20 mouse cellular contexts compared by ENCODE assay signal in the genomic region with DNA sequence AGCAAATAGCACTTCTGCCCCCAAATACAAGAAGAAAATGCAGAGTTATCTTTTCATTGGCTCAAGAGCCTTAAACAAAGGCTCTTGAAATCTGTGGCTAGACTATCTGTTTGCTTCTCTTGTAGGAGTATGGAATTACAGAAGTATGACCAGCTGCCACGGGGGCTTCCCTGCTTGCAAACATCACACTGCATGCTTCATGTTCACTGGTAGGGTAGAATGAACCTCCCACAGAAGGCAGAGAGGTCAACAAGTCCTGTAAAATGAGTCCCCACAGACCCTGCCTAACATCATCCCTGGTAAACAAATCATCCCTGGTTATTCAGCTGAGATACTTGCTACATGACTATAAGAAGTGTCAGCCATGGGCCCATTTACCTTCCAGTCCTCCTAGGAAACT.
DNase-seq lines count a peak whose midpoint lies in the region; ATAC-seq and TF ChIP-seq lines count a peak whose summit lies in the region.
"Had no signal": no experiment of that assay in that cellular context is flagged by ENCODE, and none has a peak within 500 bp of the region (broad histone marks: within the 10 kb centered on the region; RNA-seq: fewer than 3 reads in every experiment).

No protein-coding gene starts in this region.

- TF ChIP-seq CTCF in kidney, postnatal 0 days (IDR thresholded peaks at IDR 0.05; ENCODE audit: low read depth), result no peak
- TF ChIP-seq CTCF in lung, adult 2 months (IDR thresholded peaks at IDR 0.05; ENCODE audit: insufficient read depth, low read length), result no peak

- no peaks in the 10 kb centered on the region for H3K9me3 ChIP-seq in kidney, postnatal 0 days (replicated peaks; ENCODE audit: low read length)
- H3K9me3 ChIP-seq in embryonic facial prominence, embryonic 10.5 days, result peaks cover 4% of the 10 kb centered on the region; the same call in 1 of the 2 replicates
- H3K9me3 ChIP-seq: embryonic facial prominence, embryonic 12.5 days; forebrain, embryonic 15.5 days had no signal

- no peak overlapping the region for H3K27ac ChIP-seq in kidney, postnatal 0 days
- no peak overlapping the region for H3K27ac ChIP-seq in embryonic facial prominence, embryonic 10.5 days (replicated peaks)
- H3K27ac ChIP-seq: embryonic facial prominence, embryonic 12.5 days; forebrain, embryonic 13.5 days; forebrain, embryonic 15.5 days had no signal

- no peak overlapping the region for H3K9ac ChIP-seq in kidney, postnatal 0 days (ENCODE audit: low read depth, low read length)
- H3K9ac ChIP-seq: embryonic facial prominence, embryonic 12.5 days; forebrain, embryonic 13.5 days; forebrain, embryonic 15.5 days; forebrain, postnatal 0 days had no signal

- peak; percentile 61 for DNase-seq in heart, adult 11 months
- no peak for DNase-seq in heart, adult 8-10 months (ENCODE audit: low spot score)
- peak; percentile 62 for DNase-seq in kidney, postnatal 0 days (ENCODE audit: low spot score)
- DNase-seq in kidney, adult 9 months, result no peak
- peak; percentile 14 for DNase-seq in embryonic facial prominence, embryonic 10.5 days (ENCODE audit: low spot score)
- DNase-seq in lung, adult 2 months, result no peak
- DNase-seq: adrenal gland, adult 2 months; adrenal gland, postnatal 10 days; adrenal gland, postnatal 25 days; cerebellum, adult 11 months; cerebellum, adult 18-20 months; cerebellum, adult 8-10 months; cerebellum, adult 9-11 months; cerebellum, postnatal 14 days; cerebellum, postnatal 36 days; embryo, embryonic 11 days; forebrain, postnatal 0 days had no signal

- H3K36me3 ChIP-seq in kidney, postnatal 0 days (ENCODE audit: insufficient read depth, low read length), result no peaks in the 10 kb centered on the region
- H3K36me3 ChIP-seq in embryonic facial prominence, embryonic 10.5 days (replicated peaks), result no peaks in the 10 kb centered on the region
- H3K36me3 ChIP-seq: embryonic facial prominence, embryonic 12.5 days; forebrain, embryonic 15.5 days had no signal

- H3K4me1 ChIP-seq in kidney, postnatal 0 days (replicated peaks; ENCODE audit: insufficient read depth, low read length), result 0 out of 2 replicates have a peak, but pooled peaks cover 4% of the 10 kb centered on the region
- H3K4me1 ChIP-seq in embryonic facial prominence, embryonic 10.5 days, result 0 out of 2 replicates have a peak, but pooled peaks cover 5% of the 10 kb centered on the region
- no peaks in the 10 kb centered on the region for H3K4me1 ChIP-seq in lung, adult 2 months (ENCODE audit: control insufficient read depth, insufficient read depth, low read length)
- H3K4me1 ChIP-seq: forebrain, embryonic 13.5 days; forebrain, embryonic 15.5 days had no signal

- TF ChIP-seq POLR2A in lung, adult 2 months (IDR thresholded peaks at IDR 0.05; ENCODE audit: borderline replicate concordance, extremely low read depth, low read depth, low read length), result no peak

- H3K4me3 ChIP-seq in kidney, postnatal 0 days (replicated peaks; ENCODE audit: low read depth, low read length), result no peak overlapping the region
- H3K4me3 ChIP-seq in embryonic facial prominence, embryonic 10.5 days, result no peak overlapping the region
- H3K4me3 ChIP-seq in lung, adult 2 months (replicated peaks; ENCODE audit: extremely low read depth, low read depth, low read length), result no peak overlapping the region
- H3K4me3 ChIP-seq: embryonic facial prominence, embryonic 12.5 days; forebrain, embryonic 13.5 days; forebrain, embryonic 15.5 days had no signal

- no peaks in the 10 kb centered on the region for H3K27me3 ChIP-seq in kidney, postnatal 0 days (ENCODE audit: insufficient read depth, low read length)
- no peaks in the 10 kb centered on the region for H3K27me3 ChIP-seq in embryonic facial prominence, embryonic 10.5 days (replicated peaks; ENCODE audit: low read depth, poor library complexity, severe bottlenecking)
- H3K27me3 ChIP-seq: embryonic facial prominence, embryonic 12.5 days; forebrain, embryonic 13.5 days; forebrain, embryonic 15.5 days had no signal

- ATAC-seq in kidney, postnatal 0 days (replicated peaks; ENCODE audit: low FRiP score, low read depth), result no peak
- ATAC-seq: forebrain, embryonic 13.5 days; forebrain, embryonic 15.5 days; forebrain, postnatal 0 days had no signal

- WGBS in kidney, postnatal 0 days, result 39% methylated on average over 1 of the region's 1 CpGs
- WGBS in embryonic facial prominence, embryonic 10.5 days, result 60% methylated on average over 1 of the region's 1 CpGs
- WGBS in lung, adult 2 months, result 71% methylated on average over 1 of the region's 1 CpGs

- no peak overlapping the region for H3K4me2 ChIP-seq in kidney, postnatal 0 days (ENCODE audit: low read length)
- H3K4me2 ChIP-seq: embryonic facial prominence, embryonic 12.5 days; forebrain, embryonic 13.5 days; forebrain, embryonic 15.5 days had no signal

Comparison
In these comparisons a context has a peak if more than half of its experiments do, and no peak if none do; other contexts are left out.
1. DNase-seq: peak in heart, adult 11 months (single experiment), kidney, postnatal 0 days (single experiment) and embryonic facial prominence, embryonic 10.5 days (single experiment); none in heart, adult 8-10 months (single experiment), kidney, adult 9 months (single experiment) and lung, adult 2 months (single experiment).